Mouse (Mus musculus) cerebellum, adult 11-12 months (tissue): ENCODE results near the gene Ipo7.
"Not testable (repeated sequence)": the region's sequence is repeated elsewhere in the genome, so short reads cannot be mapped to it uniquely, and the experiment has no call there.

Experiments used
- DNase-seq: peaks from one replicate; pipeline ENCODE4 v3.0.0; 2022

Gene Ipo7

DNA sequence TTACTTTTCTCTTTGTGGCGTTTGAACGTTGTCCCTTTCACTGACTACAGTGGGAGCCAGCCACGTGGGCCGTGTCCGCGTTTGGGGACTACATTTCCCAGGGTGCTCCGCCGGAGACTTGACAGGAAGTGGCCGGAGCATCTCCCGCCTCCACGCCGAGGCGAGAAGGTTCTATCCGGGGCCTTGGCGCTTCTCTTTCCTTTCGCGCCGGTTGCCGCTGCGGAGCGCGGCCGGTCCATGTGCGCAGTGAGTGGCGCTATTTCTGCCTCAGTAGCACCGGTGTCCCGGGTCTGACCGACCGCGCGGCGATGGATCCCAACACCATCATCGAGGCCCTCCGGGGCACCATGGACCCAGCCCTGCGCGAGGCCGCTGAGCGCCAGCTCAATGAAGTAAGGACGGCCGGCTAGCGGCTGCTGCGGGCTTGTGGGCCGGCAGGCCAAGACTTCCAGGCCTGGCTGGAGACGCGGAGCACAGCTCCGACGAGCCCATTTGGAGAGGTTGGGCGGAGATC is at the start of gene Ipo7:
TSS of gene Ipo7 (plus strand) at position 158 of the 514 bp plus-strand sequence.
- DNase-seq, result peak; percentile 88

DNA sequence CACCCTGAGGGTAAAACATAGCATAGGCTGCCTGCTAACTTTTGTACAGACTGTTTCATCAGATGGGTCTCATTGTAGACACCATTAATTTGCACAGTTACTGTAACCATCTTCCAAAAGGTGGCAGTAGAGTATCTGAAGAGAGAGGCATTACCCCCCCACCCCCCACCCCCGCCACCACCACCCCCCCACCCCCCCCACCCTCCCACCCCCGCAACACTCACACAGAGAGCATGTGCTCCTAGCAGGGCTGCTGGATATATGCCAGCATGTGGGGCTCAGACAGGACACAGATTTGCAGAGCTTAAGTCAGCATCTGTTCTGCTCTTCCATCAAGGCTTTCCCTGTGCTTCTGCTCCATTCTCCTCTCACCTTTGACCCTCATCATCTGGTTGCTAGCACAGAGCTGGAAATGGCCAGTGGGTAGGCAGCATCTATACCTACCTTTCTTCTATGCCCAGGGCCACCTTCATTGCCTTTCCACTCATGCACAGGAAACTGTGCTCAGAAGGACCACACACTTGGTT is 49.1 kb upstream of the Ipo7 start:
- DNase-seq, result peak; percentile 85

GRCm38 (mm10) chr7:109969542-109969941 is 48.5 kb upstream of the Ipo7 start:
- DNase-seq, result no peak

- DNase-seq, result peak; percentile 68
Measured at GRCm38 (mm10) chr7:109975966-109976715, 41.9 kb upstream of the Ipo7 start.

DNA sequence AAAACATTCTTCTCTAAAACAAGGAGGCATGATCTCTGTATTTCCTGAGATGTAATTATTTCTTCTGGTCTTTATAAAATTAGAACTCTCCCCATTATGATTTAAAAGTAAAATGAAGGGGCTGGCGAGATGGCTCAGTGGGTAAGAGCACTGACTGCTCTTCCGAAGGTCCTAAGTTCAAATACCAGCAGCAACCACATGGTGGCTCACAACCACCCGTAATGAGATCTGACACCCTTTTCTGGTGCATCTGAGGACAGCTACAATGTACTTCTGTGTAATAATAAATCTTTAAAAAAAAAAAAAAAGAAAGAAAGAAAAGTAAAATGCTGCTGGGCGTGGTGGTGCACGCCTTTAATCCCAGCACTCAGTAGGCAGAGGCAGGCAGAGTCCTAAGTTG is 40.9 kb upstream of the Ipo7 start:
- DNase-seq, result not testable (repeated sequence)

GRCm38 (mm10) chr7:109984608-109985007 is 33.5 kb upstream of the Ipo7 start:
- DNase-seq, result not testable (repeated sequence)

GRCm38 (mm10) chr7:109985661-109986132 is 32.4 kb upstream of the Ipo7 start:
- DNase-seq, result no peak

DNA sequence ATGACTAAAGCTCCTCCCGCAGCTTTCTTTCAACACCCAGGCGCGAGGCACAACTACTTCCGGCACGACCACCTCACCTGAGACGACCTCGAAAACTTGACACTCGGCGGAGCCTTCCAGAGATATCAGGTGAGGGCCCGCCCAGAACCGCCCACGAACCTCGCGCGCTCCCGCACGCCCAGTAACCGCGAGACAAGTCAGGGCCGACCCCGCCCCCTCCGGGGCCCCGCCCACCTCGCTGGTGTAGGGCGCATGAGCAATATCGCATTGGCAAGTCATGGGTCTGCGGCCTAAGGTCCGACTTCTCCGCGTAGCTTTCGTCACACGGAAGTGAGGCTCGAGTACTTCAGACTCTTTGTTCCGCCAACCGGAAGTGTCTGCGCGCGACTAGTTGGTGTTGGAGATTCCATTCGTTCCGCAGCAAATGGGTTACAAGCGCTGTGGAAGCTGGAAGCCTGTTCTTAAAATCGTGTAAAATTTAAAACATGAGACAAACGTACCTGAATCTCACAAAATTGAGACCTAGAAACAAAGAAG is 31.9 kb upstream of the Ipo7 start:
- DNase-seq, result peak; percentile 99

DNA sequence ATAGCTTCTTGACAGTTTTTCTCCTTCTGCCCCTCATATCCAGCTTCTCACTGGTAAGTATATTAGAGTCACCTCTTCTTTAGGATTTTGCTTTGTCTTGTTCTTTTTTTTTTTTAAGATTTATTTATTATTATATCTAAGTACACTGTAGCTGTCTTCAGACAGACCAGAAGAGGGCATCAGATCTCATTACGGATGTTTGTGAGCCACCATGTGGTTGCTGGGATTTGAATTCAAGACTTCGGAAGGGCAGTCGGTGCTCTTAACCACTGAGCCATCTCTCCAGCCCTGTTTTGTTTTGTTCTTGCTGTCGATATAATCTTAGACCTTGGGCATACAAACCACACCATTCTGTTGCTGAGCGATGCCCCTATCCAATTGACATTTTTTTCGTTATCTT is 31.3 kb upstream of the Ipo7 start, which contains the start of gene Tmem41b:
TSS of gene Tmem41b (minus strand) at position 155 of the 400 bp plus-strand sequence.
- DNase-seq, result not testable (repeated sequence)

DNA sequence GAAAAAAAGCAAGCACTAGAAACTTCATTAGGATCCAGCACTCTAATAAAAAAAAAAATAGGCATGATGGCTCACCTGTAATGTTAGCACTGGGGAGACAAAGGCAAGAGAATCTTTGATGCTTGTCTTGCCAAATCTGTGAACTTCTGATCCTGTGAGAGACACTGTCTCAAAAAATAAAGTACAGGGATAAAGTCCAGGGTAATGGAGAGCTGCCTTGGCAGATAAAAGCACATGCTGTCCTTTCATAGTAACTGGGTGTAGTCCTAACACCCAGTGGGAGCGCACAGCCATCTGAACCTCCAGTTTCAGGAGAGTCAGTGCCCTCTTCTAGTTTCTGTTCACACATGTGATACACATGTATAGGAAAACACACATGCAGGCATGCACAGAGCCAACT is 26.8 kb upstream of the Ipo7 start:
- no peak for DNase-seq

- no peak for DNase-seq
Measured at GRCm38 (mm10) chr7:109993157-109993959, 24.7 kb upstream of the Ipo7 start.

DNA sequence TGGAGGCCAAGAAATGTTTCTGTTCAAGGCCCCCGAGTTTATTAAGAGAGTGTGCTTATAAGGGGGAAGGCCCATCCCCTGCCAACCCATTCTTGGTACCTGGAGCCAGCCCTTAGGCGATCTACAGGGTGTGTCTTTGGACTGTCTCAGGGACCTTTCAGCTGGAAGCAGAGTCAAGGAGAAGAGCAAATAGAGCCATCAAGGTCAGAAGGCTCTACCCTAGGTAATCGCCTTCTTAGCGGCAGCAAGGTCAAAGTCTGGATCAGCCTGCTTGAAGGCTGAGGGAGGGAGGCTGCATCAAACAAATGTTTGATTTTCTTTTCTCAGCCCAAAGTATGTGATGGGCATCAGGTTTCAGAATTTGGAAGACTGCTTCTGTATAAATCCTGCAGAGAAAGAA is 19.7 kb upstream of the Ipo7 start:
- no peak for DNase-seq

DNA sequence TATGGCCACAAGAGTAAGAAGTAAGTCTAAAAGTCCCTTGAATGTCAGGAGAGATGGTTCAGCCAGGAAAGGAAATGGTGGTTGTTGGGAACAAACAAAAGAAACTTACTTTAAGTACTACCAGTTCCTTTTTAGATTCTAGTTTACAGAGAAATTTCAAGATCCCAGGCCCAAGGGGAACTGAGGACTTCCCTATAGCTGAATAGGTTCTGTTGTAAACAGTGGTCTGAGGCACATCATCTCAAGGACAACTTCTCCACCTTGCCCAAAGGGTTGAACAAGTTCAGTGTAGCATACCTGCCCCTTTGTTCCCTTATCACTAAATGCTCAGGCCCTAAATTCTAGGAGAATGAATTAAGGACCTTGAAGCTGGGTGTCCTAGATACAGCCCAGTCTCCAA is 16.0 kb upstream of the Ipo7 start:
- no peak for DNase-seq

- DNase-seq, result peak; percentile 70
Measured at GRCm38 (mm10) chr7:110002968-110003367, 15.1 kb upstream of the Ipo7 start.

- no peak for DNase-seq
Measured at GRCm38 (mm10) chr7:110005976-110006375, 12.1 kb upstream of the Ipo7 start.

DNA sequence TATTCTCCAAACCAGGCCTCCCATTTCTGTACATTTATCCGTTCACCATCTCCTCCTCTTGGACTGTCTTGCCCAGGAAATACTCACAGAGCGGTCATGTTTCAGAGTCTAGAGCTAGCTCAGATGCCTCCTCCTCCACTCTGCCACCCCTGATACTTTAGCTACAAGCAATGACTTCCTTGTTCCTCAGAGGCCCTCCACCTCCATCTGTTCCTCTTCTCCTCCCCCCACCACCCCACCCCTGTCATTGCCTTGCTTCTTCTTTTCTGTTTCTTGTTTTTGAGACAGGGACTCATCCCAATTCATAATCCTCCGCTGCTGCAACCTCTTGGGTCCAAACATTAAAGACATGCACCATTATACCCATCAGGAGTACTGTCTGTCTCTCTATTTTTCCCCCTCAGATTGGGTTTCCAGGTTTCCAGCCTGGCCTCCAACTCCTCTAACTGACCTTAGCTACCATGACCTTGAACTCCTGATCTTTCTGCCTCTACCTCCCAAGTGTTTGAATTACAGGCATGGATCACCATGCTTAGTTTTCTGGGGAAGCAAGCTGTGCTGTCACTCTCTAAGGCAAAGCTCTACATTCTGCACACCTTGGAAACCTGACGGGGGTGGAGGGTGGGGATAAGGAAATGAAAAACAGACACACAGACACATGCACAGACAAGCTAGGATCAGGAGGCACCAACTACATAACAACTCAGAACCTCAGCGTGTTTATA is 11.4 kb upstream of the Ipo7 start:
- DNase-seq, result no peak

DNA sequence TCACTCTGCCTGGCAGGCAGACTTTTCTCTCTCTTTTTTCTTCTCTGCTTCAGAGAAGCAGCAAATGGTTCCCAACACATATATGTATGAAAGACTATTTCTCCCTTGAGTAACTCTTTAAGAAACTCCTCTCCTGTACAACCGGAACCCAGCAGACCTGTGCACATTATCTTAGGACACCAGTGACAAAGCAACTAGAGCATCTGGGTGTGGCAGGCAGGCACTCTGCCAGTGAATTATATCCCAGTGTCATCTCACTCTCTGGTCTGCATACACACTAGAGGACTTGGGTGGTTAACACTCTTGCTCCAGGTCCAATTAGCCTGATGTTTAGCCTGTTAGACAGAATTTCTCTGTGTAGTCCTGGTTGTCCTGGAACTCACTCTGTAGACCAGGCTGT is 9.6 kb upstream of the Ipo7 start:
- no peak for DNase-seq

- no peak for DNase-seq
Measured at GRCm38 (mm10) chr7:110009084-110009483, 9.0 kb upstream of the Ipo7 start.

DNA sequence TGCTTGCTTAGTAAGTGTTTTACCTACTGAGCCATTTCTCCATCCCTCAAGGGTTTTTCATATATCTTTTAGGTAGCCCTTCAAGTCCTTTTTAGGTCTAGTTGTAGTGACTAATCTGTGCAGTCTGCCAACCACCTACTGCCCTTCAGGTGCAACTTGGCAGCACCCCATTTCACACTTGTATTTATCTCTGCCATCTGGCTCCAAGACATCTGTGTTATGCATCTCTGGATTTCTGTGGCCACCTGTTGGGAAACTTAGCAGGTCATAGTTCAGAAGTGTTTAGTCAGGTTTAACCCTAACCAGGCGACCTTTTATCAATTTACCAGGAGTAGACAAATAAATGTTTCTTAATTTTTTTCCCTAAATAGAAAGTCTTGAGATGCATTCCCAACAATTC is 6.7 kb upstream of the Ipo7 start:
- no peak for DNase-seq

DNA sequence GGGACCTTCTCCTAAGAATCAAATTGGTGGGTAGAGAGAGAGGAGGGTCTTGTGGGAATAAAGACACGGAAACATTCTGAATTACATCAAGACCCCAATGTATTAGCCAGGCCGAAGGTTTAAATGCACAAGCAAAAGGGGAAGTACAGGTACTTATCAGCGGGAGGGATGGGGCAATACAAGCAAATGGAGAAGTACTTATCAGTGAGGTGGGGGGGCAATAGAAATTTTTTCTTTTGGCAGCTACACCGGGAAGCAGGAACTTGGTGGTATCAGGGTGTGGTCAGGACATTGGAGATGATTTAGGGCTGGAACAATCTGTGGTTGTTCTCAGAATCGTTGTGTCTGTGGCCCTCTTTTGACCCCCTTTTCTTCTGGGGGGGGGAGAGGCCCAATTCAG is 3.8 kb upstream of the Ipo7 start:
- DNase-seq, result no peak

DNA sequence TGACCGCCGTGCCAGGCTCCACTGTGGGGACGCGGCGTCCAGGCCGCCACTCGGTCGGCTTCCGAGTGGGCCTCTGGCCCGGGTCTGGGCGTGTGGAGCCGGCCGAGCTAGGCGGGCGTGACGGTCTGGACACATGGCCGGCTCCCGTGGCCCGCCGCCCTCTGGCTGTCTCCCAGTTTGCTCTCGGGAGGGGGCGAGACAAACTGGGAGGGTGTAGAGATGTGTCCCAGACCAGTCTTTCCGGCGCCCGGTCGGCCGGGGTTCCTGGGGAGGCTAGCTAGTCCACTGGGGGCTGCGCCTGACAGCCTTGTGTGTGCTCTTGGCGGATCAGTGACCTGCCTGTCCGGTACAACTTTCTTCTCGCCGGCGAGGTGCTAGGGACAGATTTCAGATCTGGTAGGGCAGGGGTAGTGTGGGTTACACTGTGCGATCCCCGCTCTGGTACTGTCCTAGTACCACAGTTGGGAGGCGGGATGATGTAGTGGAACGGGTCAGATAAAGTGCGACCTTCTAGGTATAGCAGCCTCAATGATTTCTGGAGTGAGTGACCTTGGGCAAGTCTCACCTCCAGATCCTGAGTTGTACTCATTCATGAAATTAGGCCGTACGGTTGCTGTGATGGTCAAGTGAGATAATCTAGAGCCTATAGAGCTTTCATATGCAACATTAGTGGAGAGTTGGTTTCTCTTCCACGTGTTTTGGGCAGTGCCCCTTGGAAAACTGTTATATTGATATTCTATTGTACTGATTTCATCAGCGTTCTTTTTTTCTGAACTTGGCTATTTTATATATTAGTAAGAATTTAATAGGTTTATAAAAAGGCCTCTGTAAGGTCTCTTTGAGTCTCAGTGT is 783 bp downstream of the Ipo7 start:
- peak; percentile 71 for DNase-seq

- DNase-seq, result no peak
Measured at GRCm38 (mm10) chr7:110023553-110023952, 5.5 kb downstream of the Ipo7 start.
